Mouse (Mus musculus): ENCODE measurements around the gene Fscn1. TPM values are rescaled to one million over a fixed set of nuclear protein-coding genes. Genes with fewer than 3 reads are reported as not detected.

The Fscn1 gene
- polyA plus RNA-seq, 1 experiment from 2014 or later: 347 TPM

DNA sequence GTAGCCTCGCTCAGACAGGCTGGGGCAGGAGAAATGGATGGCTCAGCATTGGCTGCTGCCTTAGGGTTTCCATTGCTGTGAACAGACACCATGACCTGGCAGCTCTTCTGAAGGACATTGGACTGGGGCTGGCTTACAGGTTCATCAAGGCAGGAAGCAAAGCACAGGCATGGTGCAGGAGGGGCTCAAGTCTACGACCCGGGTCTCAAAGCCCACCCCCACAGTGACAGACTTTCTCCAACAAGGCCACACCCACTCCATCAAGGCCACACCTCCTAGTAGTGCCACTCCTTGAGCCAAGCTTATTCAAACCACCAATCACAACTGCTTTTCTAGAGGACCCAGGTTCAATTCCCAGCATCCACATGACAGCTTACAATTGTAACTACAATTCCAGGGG lies 13.8 kb downstream of the Fscn1 start:
- peaks cover 46% of the 10 kb centered on the region for H3K36me3 ChIP-seq (ENCODE audit: insufficient read depth)
- 41% methylated on average over 3 of the region's 3 CpGs for WGBS
- no peak overlapping the region for H3K27ac ChIP-seq (ENCODE audit: low read depth)
- no peak overlapping the region for H3K4me2 ChIP-seq
- ATAC-seq (ENCODE audit: insufficient read depth) (no peak), DNase-seq (no peak)
- peaks cover 6% of the 10 kb centered on the region; the same call in 1 of the 2 replicates for H3K4me1 ChIP-seq (ENCODE audit: insufficient read depth)
- H3K4me3 ChIP-seq (ENCODE audit: low read depth, low read length): no peak overlapping the region
- no peak overlapping the region for H3K9ac ChIP-seq
- no peaks in the 10 kb centered on the region for H3K9me3 ChIP-seq (ENCODE audit: low read depth, low read length)
- H3K27me3 ChIP-seq (ENCODE audit: insufficient read depth, low read length): no peaks in the 10 kb centered on the region
- TF ChIP-seq CTCF (IDR thresholded peaks at IDR 0.05; ENCODE audit: low read depth): no peak

DNA sequence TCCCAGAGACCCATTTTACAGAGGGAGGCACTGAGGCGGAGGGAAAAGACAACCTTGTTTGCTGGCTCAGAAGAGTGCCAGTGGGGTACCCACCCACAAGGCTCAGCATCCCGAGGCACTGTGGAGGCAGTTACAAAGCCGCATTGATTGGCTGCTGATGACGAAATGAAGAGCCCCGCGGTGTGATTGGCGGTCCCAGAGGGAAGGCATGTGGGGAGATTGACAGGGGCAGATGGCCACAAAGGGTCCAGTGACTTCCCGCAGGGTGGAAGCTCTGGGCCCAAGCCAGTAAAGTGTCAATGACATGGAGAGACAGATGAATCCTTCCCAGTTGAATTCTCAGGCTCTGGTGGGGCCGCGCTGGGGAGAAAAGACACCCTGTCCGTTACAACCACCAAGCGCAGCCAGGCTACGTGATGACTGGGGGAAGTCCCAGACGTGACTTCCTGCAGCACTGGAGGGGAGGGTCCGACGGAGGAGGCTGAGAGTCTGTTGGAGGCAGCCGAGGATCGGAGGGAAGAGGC lies 14.5 kb downstream of the Fscn1 start:
- peak; percentile 87 for DNase-seq
- no peak for TF ChIP-seq CTCF (IDR thresholded peaks at IDR 0.05; ENCODE audit: low read depth)
- H3K4me3 ChIP-seq (ENCODE audit: low read depth, low read length): no peak overlapping the region
- H3K4me2 ChIP-seq: peak overlapping the region; percentile 18
- WGBS: 13% methylated on average over 18 of the region's 18 CpGs
- H3K9ac ChIP-seq: no peak overlapping the region
- peaks cover 39% of the 10 kb centered on the region for H3K36me3 ChIP-seq (ENCODE audit: insufficient read depth)
- no peaks in the 10 kb centered on the region for H3K27me3 ChIP-seq (ENCODE audit: insufficient read depth, low read length)
- no peaks in the 10 kb centered on the region for H3K9me3 ChIP-seq (ENCODE audit: low read depth, low read length)
- ATAC-seq (ENCODE audit: insufficient read depth): peak; percentile 65
- peaks cover 6% of the 10 kb centered on the region; the same call in 1 of the 2 replicates for H3K4me1 ChIP-seq (ENCODE audit: insufficient read depth)
- H3K27ac ChIP-seq (ENCODE audit: low read depth): peak overlapping the region; percentile 28; the same call in 1 of the 2 replicates

DNA sequence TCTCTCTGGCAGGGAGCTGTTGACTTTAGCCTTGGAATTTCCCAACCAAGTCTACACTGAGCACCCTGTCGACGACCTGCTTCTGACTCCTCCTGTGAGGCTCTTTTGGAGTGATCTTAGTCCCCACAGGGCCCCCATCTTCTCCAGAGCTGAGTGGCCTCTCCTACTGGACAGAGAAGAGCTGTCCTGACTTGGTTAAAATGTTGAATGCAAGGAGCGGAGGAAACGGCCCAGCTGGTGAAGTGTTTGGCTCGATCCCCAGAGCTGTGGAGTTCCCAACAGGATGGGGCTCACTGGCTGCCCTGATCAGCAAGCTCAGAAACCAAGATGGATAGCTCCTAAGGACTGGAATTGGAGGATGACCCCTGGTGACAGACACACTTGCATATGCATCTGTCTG lies 16.4 kb downstream of the Fscn1 start:
- peak overlapping the region; percentile 85 for H3K27ac ChIP-seq (ENCODE audit: low read depth)
- peak overlapping the region; percentile 16; the same call in 1 of the 2 replicates for H3K4me2 ChIP-seq
- WGBS: 14% methylated on average over 5 of the region's 5 CpGs
- TF ChIP-seq CTCF (IDR thresholded peaks at IDR 0.05; ENCODE audit: low read depth): peak; percentile 15; the same call in 1 of the 2 replicates
- peaks cover 20% of the 10 kb centered on the region for H3K36me3 ChIP-seq (ENCODE audit: insufficient read depth)
- peaks cover 6% of the 10 kb centered on the region; the same call in 1 of the 2 replicates for H3K4me1 ChIP-seq (ENCODE audit: insufficient read depth)
- ATAC-seq (ENCODE audit: insufficient read depth) (peak; percentile 76), DNase-seq (peak; percentile 92)
- H3K9me3 ChIP-seq (ENCODE audit: low read depth, low read length): no peaks in the 10 kb centered on the region
- no peak overlapping the region for H3K9ac ChIP-seq
- no peak overlapping the region for H3K4me3 ChIP-seq (ENCODE audit: low read depth, low read length)
- H3K27me3 ChIP-seq (ENCODE audit: insufficient read depth, low read length): no peaks in the 10 kb centered on the region

DNA sequence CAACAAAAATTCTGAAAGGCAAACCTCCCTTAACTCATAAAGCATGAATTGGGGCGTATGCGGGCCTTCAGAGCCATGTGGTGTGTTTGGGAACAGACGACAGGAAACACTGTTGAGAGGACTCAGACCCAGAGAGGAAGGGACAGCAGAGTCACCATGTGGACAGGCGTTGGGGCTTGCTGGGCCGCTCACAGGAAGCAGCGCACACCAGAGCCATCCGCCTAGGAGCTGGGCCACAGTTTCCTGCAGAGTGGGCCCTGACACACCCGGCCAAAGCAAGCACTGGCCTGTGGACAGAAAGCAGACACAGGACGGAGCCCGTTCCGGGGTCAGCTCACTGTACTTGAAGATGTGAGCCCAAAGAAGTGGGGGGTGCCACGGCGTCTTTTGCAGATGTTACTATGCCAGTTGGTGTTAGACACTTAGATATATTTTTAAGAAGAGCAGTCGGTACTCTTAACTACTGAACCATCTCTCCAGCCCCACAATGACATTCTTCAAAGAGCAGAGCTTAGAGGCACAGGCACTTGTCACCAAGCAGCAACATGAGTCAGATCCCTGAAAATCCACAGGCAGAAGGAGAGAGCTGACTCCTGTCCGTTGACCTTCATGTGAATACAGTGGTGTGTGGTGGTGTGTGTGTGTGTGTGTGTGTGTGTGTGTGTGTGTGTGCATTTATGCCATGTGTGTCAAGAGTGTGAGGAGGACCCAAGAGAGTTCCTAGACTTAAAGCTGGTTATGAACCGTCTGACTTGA lies 22.1 kb downstream of the Fscn1 start:
- H3K27me3 ChIP-seq (ENCODE audit: insufficient read depth, low read length): no peaks in the 10 kb centered on the region
- no peak overlapping the region for H3K27ac ChIP-seq (ENCODE audit: low read depth)
- H3K4me3 ChIP-seq (ENCODE audit: low read depth, low read length): no peak overlapping the region
- TF ChIP-seq CTCF (IDR thresholded peaks at IDR 0.05; ENCODE audit: low read depth): no peak
- no peaks in the 10 kb centered on the region for H3K9me3 ChIP-seq (ENCODE audit: low read depth, low read length)
- H3K36me3 ChIP-seq (ENCODE audit: insufficient read depth): no peaks in the 10 kb centered on the region
- no peak overlapping the region for H3K9ac ChIP-seq
- peak; percentile 28; the same call in 1 of the 2 replicates for ATAC-seq (ENCODE audit: insufficient read depth)
- H3K4me2 ChIP-seq: no peak overlapping the region
- peak; percentile 42 for DNase-seq
- no peaks in the 10 kb centered on the region for H3K4me1 ChIP-seq (ENCODE audit: insufficient read depth)
- WGBS: 60% methylated on average over 16 of the region's 16 CpGs

DNA sequence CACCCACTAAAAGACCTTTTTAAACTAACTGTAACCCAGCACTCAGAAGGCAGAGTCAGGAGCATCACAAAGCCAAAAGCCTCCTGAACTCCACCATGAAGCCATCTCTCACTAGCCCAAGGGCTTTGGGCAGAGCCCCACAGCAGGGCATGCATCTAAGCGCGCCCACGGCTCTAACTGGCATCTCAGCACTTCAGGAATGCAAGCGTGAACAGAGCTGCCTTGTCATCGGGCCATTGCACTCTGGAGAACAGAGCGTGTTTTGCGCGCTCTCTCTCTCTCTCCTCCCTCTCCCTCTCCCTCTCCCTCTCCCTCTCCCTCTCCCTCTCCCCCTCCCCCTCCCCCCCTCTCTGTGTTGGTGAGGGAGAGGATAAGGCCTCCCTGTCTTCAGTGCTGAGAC lies 23.0 kb downstream of the Fscn1 start:
- no peak for TF ChIP-seq CTCF (IDR thresholded peaks at IDR 0.05; ENCODE audit: low read depth)
- Histone ChIP-seq H3K27ac (ENCODE audit: low read depth) (no peak overlapping the region), H3K4me1 (ENCODE audit: insufficient read depth) (no peaks in the 10 kb centered on the region), H3K9ac (no peak overlapping the region), H3K36me3 (ENCODE audit: insufficient read depth) (no peaks in the 10 kb centered on the region), H3K27me3 (ENCODE audit: insufficient read depth, low read length) (no peaks in the 10 kb centered on the region), H3K4me3 (ENCODE audit: low read depth, low read length) (no peak overlapping the region), H3K9me3 (ENCODE audit: low read depth, low read length) (no peaks in the 10 kb centered on the region), H3K4me2 (no peak overlapping the region)
- ATAC-seq (ENCODE audit: insufficient read depth) (no peak), DNase-seq (no peak)
- 73% methylated on average over 8 of the region's 8 CpGs for WGBS

DNA sequence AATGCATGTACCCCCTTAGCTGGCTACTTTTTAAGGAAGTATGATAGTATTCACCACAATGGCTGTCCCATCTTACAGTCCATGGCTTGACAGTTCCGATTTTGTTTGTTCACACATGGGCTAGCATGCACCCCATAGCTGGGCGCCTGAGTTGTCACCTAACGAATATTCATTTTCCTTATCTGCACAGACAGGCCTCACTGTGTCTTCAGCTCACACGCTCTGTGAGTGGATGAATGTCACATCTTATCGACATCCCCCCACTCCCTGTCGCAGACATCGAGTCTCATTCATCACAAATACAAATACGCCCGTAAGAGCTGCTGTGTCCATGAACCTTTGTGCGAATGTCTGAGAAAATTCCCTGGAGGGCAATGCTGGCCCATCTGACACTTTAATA lies 24.1 kb downstream of the Fscn1 start:
- WGBS: 77% methylated on average over 10 of the region's 10 CpGs
- Histone ChIP-seq H3K9me3 (ENCODE audit: low read depth, low read length) (no peaks in the 10 kb centered on the region), H3K4me3 (ENCODE audit: low read depth, low read length) (no peak overlapping the region), H3K36me3 (ENCODE audit: insufficient read depth) (no peaks in the 10 kb centered on the region), H3K4me1 (ENCODE audit: insufficient read depth) (no peaks in the 10 kb centered on the region), H3K27ac (ENCODE audit: low read depth) (no peak overlapping the region), H3K4me2 (no peak overlapping the region), H3K27me3 (ENCODE audit: insufficient read depth, low read length) (no peaks in the 10 kb centered on the region), H3K9ac (no peak overlapping the region)
- no peak for TF ChIP-seq CTCF (IDR thresholded peaks at IDR 0.05; ENCODE audit: low read depth)
- no peak for ATAC-seq (ENCODE audit: insufficient read depth)
- no peak for DNase-seq

DNA sequence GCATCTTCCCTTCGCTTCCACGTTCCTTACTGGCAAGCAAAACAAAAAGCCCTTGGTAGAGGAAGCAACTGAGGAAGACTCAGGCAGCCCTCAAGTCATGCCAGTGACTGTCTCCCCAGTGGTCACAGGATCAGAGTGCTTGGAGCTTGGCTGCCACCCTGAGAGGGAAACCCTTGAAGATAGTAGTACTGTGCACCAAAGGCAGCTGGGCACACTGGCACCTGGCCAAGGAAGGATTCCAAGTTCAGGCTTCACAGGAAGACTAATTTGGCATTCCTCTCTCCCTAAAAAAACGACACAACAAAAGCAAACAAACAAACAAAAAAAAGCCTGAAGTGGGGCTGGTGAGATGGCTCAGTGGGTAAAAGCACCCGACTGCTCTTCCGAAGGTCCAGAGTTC lies 28.4 kb downstream of the Fscn1 start:
- Histone ChIP-seq H3K9me3 (ENCODE audit: low read depth, low read length) (no peaks in the 10 kb centered on the region), H3K27me3 (ENCODE audit: insufficient read depth, low read length) (no peaks in the 10 kb centered on the region), H3K4me1 (ENCODE audit: insufficient read depth) (no peaks in the 10 kb centered on the region), H3K4me3 (ENCODE audit: low read depth, low read length) (no peak overlapping the region), H3K4me2 (no peak overlapping the region), H3K36me3 (ENCODE audit: insufficient read depth) (peaks cover 38% of the 10 kb centered on the region), H3K27ac (ENCODE audit: low read depth) (no peak overlapping the region), H3K9ac (no peak overlapping the region)
- 66% methylated on average over 5 of the region's 5 CpGs for WGBS
- no peak for ATAC-seq (ENCODE audit: insufficient read depth)
- peak; percentile 50 for DNase-seq
- no peak for TF ChIP-seq CTCF (IDR thresholded peaks at IDR 0.05; ENCODE audit: low read depth)
